Mouse (Mus musculus) heart, postnatal 25 days (tissue): ENCODE results near the gene BC049352. TPM values are rescaled to one million over a fixed set of nuclear protein-coding genes. Genes with fewer than 3 reads are reported as not detected.

Source experiments
- DNase-seq: peaks from one replicate; pipeline ENCODE4 v3.0.0; 2022; ENCODE audit warnings: low spot score
- intact Hi-C: fragments of 180-260 bp; cut with DNase I; formaldehyde crosslinking; loops from one replicate; pipeline ENCODE4 v1.15.1; 2025
- total RNA-seq, 2 experiments: library from RNA; stranded (reverse); gene quantifications; 2 replicates each; pipeline ENCODE4 v1.2.3; 2021

BC049352 gene
- total RNA-seq, 2 experiments from 2014 or later = not detected

DNA sequence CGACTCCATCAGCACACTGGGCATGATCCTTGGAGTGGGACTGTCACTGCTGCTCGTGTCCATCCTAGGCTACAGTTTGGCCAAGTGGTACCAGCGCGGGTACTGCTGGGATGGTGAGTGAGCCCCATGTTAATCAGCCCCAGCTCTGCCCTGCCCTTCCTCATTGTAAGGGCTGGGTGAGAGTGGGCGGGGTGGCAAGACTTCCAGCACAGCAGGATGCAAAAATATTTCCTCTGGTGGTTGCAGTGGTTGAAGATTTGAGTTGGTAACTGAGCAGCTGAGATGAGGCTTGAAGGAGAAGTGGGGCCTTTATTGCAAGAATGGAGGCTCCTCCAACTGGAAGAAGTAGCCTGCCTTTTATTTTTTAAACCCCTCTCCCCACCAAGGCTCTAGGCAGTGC is 59.6 kb downstream of the BC049352 start:
- intact Hi-C loops = no loop called here
- no peak for DNase-seq

GRCm38 (mm10) chr9:45245432-45245831 is 63.6 kb downstream of the BC049352 start:
- intact Hi-C loops = no loop called here
- no peak for DNase-seq

GRCm38 (mm10) chr9:45246060-45246459 is 64.3 kb downstream of the BC049352 start:
- intact Hi-C loops = no loop called here
- DNase-seq = peak; percentile 18

DNA sequence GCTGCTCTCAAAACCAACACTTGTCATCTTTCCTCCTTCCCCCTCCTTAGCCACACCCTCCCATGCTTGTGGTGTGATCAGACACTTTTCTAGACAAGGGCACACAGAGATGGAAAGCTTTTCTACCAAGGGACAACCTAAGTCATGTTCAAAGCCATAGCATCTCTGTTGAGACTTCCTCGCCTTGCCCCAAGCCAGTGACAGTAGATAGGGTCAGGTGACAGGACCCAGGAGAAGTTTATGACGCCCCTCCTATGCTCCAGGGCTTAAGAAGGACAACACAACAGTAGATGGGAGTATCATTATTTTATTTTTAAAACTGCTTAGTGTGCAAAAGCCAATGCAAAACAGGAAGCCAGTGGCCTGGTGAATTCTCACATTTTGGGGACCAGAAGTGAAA is 65.7 kb downstream of the BC049352 start:
- intact Hi-C loops = no loop called here

GRCm38 (mm10) chr9:45250306-45250705 is 68.5 kb downstream of the BC049352 start:
- DNase-seq = no peak
- intact Hi-C loops = no loop called here

More for the DNA sequence above, 65.7 kb downstream of the BC049352 start:
- no peak for DNase-seq

DNA sequence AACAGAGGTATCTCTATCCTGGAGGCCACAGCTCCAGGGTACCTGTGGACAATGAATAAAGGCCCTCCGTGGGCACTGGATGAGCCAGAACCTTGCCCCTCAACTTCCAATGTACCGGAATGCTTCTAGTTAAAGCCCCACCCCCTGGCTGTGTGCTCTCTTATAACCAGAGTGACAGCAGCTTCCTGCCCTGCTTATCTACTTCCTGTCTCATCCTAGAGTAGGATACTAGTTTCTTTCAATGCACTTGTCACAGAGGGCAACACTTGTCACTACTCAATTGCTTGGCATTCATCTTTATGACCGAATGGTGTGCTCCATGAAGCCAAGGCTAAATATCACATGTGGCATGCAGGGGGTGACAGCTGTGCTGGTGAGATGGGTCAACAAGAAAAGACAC is 69.5 kb downstream of the BC049352 start:
- intact Hi-C loops = no loop called here
- DNase-seq = no peak

DNA sequence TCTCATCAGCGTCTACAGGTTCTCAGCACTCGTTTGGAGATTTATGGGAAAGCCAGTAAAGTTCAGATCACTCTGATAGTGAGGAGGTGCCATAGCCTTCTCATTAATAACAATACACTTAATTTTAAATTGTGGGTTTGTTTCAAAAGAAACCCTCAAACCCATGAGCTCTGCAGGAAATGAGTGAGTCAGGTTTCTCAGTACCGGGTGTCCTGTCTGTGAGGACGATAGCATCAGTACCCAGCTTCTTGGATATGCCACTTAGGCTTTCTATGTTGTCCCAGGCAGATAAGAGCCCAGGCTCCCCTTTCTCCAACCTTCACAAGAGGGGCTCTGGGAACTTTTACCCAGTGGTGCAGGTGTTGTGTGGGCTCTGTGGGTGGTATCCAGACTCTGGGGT is 70.2 kb downstream of the BC049352 start:
- intact Hi-C loops = no loop called here
- DNase-seq = no peak

DNA sequence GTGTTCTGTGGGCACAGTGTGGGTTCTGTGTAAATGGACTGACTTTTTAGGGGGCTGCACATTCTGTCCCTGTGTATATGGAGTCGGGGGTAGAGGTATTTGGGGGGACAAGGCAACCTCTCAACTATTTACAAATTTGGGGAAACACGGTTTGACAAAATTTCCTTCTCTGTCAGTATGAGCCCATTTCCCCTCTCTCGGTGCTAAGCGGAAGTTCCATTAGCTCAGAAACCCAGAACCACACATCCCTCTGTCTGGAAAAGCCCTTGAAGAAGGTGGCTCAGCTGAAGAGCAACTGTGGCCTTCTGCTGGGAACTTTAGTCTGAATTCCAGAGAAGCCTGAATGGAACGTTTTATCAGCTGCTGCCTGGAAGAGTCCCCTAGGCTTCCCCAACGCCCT is 70.6 kb downstream of the BC049352 start:
- no peak for DNase-seq
- intact Hi-C loops = no loop called here

- intact Hi-C loops = no loop called here
- DNase-seq = no peak
Measured at GRCm38 (mm10) chr9:45254021-45254420, 72.2 kb downstream of the BC049352 start.

GRCm38 (mm10) chr9:45254605-45255004 is 72.8 kb downstream of the BC049352 start:
- no peak for DNase-seq
- intact Hi-C loops = no loop called here

GRCm38 (mm10) chr9:45255431-45255830 is 73.6 kb downstream of the BC049352 start:
- DNase-seq = no peak

GRCm38 (mm10) chr9:45255967-45256366 is 74.2 kb downstream of the BC049352 start:
- intact Hi-C loops = no loop called here
- DNase-seq = no peak

More at GRCm38 (mm10) chr9:45255431-45255830, 73.6 kb downstream of the BC049352 start:
- intact Hi-C loops = no loop called here

DNA sequence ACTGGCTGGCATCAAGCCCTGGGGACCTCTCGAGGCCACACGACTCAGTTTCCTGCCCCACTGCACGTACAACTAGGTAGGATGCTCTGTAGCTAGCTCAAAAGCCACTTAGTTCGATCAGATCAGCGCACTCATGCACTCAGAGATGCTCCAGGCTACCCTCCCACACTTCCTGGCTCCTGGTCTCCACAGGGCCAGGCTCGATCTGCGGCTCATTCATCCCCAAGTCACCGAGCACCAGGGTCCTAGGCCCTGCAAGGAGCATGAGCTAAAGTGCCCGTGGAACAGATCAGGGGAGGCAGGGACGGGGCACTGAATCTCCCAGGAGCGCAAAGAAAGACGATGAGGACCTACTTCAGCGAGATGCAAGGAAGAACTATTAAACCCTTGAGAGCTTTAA is 77.3 kb downstream of the BC049352 start:
- no peak for DNase-seq
- intact Hi-C loops = no loop called here

DNA sequence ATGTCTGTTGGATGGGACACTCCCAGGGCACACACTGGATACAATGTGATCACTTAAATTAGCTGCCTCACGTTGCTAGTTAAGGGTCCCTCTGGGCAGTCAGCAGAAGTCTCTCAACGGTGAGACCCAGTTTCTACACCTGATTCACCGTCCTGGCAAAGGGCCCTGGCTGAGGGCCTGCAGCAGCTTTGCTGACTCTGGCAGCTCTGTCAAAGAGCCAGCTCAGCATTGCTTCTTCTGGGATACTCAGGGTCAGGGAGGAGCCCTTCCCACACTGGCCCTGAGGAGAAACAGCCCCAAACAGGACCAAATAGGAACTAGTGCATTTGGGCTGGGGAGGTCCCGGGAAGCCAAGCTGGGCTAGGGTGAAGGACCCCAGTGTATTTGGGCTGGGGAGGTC is 79.7 kb downstream of the BC049352 start:
- intact Hi-C loops = no loop called here
- DNase-seq = no peak

DNA sequence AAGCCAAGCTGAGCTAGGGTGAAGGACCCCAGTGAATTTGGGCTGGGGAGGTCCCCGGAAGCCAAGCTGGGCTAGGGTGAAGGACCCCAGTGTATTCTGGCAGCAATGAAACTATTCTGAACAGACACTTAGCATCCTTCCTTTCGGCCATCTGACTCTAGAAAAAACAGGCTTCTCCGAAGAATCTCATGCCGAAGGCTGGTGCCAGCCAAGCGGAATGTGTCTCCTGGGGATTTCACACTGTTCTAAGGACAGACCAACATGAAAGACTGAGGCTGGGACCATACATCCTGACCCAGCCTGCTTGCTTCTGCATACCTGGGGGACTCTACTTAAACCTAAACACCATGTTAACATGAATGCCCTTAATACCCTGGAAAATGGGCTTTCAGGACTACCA is 80.1 kb downstream of the BC049352 start:
- intact Hi-C loops = no loop called here
- DNase-seq = no peak

DNA sequence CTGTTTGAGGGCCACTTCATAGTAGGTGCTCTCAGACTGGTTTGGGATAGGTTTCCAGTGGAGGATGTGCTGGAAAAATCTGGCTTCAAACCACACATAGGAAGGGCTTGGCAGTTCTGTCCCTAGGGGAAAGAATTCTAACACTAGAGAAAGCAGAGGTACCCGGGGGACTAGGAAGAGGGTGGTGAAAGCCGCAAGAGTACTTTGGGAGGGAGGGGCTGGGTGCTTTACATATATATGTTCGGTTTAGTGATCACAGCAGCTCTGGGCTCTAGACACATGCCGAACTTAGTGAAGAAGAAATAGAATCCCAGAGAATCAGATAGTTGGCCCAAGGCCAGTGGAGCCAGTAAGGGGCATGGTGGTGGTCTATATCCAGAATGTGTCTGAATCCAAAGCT is 85.3 kb downstream of the BC049352 start:
- no peak for DNase-seq
- intact Hi-C loops = no loop called here

DNA sequence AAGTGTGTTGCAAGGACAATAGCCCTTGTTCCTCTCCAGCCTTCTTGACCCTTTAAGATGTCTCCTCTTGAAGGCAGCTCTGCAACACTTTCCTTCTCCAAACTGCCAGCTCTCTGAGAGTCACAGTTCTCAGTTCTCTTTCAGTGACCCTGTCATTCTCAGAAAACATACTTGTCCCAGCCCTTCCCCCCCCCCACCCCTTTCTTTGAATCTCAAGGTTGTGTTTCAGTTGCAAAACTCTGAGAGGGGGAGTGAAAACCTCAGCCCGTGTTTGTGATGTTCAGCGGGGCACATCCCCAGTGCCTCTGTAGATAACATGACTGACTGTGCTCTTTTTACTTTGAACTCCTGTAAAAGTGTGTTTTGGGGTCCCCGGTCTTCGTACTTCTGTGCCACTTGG is 86.3 kb downstream of the BC049352 start:
- DNase-seq = no peak
- intact Hi-C loops = no loop called here

DNA sequence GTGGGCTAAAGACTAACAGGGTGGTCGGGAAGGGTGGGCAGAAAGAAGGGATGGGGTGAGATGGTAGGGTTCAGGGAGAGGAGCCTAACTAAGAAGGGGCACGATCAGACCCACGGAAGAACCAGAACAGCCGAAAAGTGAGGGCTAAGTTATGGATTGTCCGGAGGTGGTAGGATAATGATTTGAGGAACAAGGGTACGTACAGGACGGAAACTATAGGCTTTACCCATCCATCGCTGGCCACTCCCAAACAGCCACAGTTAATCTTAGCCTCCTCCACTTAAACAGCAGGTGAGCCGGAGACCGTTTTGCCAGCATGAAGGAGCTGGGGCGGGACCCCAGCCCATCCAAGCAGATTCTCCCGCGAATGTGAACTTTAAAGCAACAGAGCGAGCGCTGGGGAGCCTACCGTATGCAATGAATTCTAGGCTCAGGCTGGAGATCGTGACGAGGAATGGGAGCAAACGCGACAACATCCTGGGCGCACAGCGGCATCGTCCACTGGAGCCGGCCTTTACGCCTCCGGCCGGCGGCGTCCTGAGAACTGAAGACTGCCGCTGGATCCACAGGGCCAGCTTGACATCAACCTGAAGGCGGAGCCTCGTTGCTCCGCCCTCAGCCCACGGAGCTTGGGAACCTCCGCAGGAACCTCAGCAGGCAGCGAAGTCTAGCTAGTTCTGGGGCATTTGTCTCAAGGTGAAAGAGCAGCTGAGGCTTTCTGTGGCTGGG is 87.0 kb downstream of the BC049352 start, which contains the start of gene Il10ra:
TSS of gene Il10ra (minus strand) at position 553 of the 729 bp plus-strand sequence.
- DNase-seq = peak; percentile 28
- intact Hi-C loops = no loop called here

DNA sequence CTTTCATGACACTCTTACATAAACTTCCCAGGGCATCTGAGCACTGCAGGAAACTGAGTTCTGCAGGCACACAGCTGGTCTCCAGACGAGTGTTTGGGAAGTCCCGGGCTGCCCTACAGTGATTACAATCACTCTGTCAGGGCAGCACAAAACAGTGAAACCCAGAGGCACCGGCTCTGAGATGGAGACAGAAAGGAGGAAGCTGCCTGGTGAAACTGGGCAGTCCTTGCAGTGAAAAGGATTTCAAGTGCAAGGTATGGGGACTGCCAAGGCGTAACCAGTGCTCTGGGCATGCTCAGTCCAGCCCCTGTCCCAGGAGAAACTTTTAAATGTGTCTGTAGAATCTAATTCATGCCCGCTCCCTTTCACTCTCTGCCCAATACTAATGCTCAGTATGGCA is 90.4 kb downstream of the BC049352 start:
- intact Hi-C loops = no loop called here
- no peak for DNase-seq

GRCm38 (mm10) chr9:45274218-45274617 is 92.4 kb downstream of the BC049352 start:
- no peak for DNase-seq
- intact Hi-C loops = no loop called here

DNA sequence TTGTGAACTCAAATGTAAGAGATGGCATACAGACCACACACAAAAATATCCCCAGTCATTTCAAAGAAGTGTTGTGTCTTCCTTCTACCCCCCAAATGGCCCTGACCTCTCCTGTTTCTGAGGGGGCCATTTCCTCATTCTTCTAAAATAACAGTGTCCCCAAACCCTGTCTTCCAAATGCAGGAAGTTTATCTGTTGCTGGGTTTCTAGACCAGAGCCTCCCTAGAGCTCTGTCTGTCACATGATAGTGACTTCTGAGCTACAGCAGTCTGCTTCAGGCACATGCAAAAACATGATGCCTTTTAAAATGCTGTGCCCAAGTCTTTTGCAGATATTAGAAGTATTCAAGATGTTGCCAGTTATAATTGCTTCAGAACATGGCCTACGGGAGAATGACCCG is 92.8 kb downstream of the BC049352 start:
- no peak for DNase-seq
- intact Hi-C loops = no loop called here

- intact Hi-C loops = no loop called here
- DNase-seq = no peak
Measured at GRCm38 (mm10) chr9:45280059-45280458, 98.3 kb downstream of the BC049352 start.
